Mouse (Mus musculus) heart, adult 2 months (tissue): ENCODE measurements around the gene Ddr2.

Source experiments
- CTCF ChIP-seq: fragments of 200-600 bp; IDR thresholded peaks from 2 replicates; pipeline ENCODE4 v1.8.1; 2022; ENCODE audit warnings: antibody characterized with exemption, mild to moderate bottlenecking, moderate library complexity
- POLR2A ChIP-seq: fragments of 200-500 bp; IDR thresholded peaks from 2 replicates; pipeline ENCODE4 v1.6.1; 2011; ENCODE audit warnings: mild to moderate bottlenecking, low read depth, low read length, control low read depth; ENCODE audit not compliant: insufficient read depth

- no peak for TF ChIP-seq CTCF
- no peak for TF ChIP-seq POLR2A
Observed at GRCm38 (mm10) chr1:169977621-169978020, 132.9 kb downstream of the Ddr2 start.
